Mouse (Mus musculus) bone marrow, adult 2 months (tissue): ENCODE data around the gene R3hdm2. TPM values are rescaled to one million over a fixed set of nuclear protein-coding genes. Genes with fewer than 3 reads are reported as not detected.
A peak's percentile ranks its signal among the peaks of the same experiment; 100 is the strongest.

Experiments used
- H3K27ac ChIP-seq: fragments of 200-500 bp; 2 replicates; pipeline ENCODE4 v1.5.1; 2012; ENCODE audit warnings: low read depth, mild to moderate bottlenecking, control low read depth, inconsistent platforms, low read length; ENCODE audit not compliant: control insufficient read depth, poor library complexity, insufficient read depth
- H3K4me1 ChIP-seq: fragments of 200-500 bp; 2 replicates; pipeline ENCODE4 v1.6.1; 2011; ENCODE audit warnings: low read length; ENCODE audit not compliant: control insufficient read depth, insufficient read depth
- H3K4me3 ChIP-seq: fragments of 200-500 bp; replicated peaks from 2 replicates; pipeline ENCODE3; 2011; ENCODE audit warnings: mild to moderate bottlenecking, low read depth, low read length, control low read depth; ENCODE audit not compliant: control insufficient read depth
- CTCF ChIP-seq: fragments of 200-500 bp; IDR thresholded peaks from 2 replicates; pipeline ENCODE4 v1.5.1; 2011; ENCODE audit warnings: low read length, control low read depth; ENCODE audit not compliant: control insufficient read depth, insufficient read depth
- POLR2A ChIP-seq: fragments of 200-500 bp; IDR thresholded peaks from 2 replicates; pipeline ENCODE4 v1.6.1; 2011; ENCODE audit warnings: low read depth, mild to moderate bottlenecking, control low read depth, low read length, borderline replicate concordance; ENCODE audit not compliant: control insufficient read depth
- WGBS: fragments of 180-500 bp; shearing (Covaris S2); methylation state at CpG from one replicate; pipeline ENCODE4 v1.1.7; 2018; 5-methylcytosine and 5-hydroxymethylcytosine counted together
- polyA plus RNA-seq: library from polyadenylated mRNA; stranded (reverse); fragments of >200 nt; gene quantifications from 2 replicates; pipeline ENCODE4 v1.2.4, GENCODE M21; 2011; ENCODE audit warnings: low replicate concordance; ENCODE audit not compliant: missing spikeins, insufficient read depth, insufficient read length

The R3hdm2 gene
- polyA plus RNA-seq, 1 experiment = 144 TPM

DNA sequence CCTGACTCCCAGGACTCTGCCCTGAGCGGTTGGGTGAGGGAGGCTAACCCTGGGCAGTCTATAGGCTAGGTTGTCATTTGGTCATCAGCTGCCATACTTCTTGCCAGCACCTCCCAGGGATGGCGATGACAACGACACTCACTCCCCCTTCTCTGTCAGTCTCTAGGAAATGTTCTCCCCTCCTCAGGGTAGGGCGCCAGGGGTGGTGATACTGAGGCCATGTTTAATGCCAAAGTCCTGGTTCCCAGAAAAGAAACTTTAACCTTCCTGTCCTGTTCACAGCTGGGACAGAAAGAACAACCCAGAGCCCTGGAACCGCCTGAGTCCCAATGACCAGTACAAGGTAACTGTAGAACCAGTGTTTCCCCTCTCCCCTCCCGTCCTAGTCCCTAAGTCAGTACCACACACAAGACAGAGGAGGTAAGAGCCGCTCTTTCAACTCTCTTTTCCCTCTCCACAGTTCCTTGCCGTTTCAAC is 135.9 kb downstream of the R3hdm2 start:
- TF ChIP-seq POLR2A = no peak
- TF ChIP-seq CTCF = no peak
- no peak overlapping the region for H3K4me3 ChIP-seq
- H3K4me1 ChIP-seq = peaks cover 1% of the 10 kb centered on the region; the same call in 1 of the 2 replicates
- 48% methylated on average over 8 of the region's 8 CpGs for WGBS
- no peak overlapping the region for H3K27ac ChIP-seq

DNA sequence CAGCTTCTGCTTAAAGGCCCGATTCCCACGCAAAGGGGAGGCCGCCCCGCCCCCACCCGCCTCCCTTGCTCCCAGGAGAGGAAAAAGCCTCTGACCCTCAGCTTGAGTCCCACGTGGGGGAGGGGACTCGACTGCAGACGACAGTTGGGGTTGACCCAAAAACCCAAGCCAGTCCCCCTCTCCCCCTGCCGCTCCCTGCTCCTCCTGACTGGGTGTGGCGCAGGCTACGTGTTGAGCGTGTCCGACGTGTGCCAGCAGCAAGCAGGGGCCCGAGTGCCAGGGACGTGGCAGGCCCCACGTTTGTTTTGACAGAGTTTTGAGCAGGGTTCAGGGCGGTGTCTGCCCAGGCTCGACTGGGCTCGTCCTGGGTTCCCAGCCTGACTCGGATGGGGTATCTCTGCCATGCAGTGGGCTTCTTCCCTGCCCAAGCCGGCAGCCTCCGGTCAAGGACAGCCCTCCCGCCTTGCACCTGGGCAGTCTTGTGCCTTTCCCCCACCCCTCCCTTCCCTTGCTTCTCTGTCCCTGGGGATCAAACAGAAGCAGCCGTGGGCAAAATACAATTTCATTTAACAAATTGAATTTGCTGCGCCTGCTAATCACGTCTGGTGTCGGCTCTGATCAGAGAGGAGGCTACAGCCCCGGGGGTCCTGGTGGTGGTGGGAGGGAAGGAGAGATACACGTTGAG is 136.6 kb downstream of the R3hdm2 start:
- 66% methylated on average over 30 of the region's 30 CpGs for WGBS
- peaks cover 1% of the 10 kb centered on the region; the same call in 1 of the 2 replicates for H3K4me1 ChIP-seq
- no peak overlapping the region for H3K4me3 ChIP-seq
- H3K27ac ChIP-seq = no peak overlapping the region
- no peak for TF ChIP-seq POLR2A
- no peak for TF ChIP-seq CTCF

DNA sequence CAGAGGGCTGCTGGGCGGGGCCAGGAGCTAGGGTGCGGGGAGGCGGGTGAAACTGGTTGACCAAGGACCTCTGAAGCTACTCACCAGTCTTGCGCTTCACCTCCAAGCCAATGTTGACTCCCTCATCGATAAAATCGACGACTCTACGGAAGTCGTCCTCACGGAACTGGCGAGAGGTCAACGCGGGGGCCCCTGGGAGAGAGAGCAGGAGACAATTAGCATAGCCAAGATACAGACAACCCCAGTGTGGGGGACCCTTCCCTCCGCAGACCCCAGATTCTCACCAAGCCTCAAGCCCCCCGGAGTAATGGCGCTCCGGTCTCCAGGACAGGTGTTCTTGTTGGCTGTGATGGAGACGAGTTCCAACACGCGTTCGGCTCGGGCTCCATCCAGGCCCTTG is 137.8 kb downstream of the R3hdm2 start:
- WGBS = 92% methylated on average over 22 of the region's 22 CpGs

DNA sequence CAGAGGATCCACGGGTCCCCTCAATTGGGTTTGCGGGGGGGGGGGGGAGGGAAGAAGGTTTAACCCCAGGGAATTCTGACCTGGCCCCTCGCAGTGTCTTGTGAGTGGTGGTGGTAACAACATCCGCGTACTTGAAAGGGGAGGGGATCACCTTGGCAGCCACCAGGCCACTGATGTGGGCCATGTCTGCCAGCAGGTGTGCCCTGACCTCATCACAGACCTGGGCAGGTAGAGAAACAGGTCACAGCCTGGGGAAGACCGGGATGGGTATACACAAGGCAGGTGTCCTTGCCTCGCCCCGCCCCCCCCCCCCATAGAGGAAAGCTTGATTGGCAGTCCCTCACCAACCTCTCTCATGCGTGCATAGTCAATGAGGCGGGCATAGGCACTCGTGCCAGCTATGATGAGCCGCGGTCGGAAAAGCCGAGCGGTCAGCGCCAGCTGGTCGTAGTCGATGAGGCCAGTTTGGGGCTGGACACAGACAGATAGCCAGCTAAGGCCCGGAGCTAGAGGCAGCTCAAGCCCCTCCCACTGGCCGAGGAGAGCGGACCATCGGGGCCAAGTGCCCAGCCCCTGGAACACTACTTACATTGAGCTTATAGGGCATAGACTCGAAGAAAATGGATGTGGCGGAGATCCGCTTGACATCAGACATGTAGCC is 139.0 kb downstream of the R3hdm2 start:
- Histone ChIP-seq H3K27ac (no peak overlapping the region), H3K4me1 (no peaks in the 10 kb centered on the region; the same call in 1 of the 2 replicates), H3K4me3 (no peak overlapping the region)
- 92% methylated on average over 26 of the region's 26 CpGs for WGBS
- no peak for TF ChIP-seq CTCF
- TF ChIP-seq POLR2A = no peak

More for the DNA sequence above, 137.8 kb downstream of the R3hdm2 start:
- H3K27ac ChIP-seq = no peak overlapping the region
- peaks cover 1% of the 10 kb centered on the region; the same call in 1 of the 2 replicates for H3K4me1 ChIP-seq
- H3K4me3 ChIP-seq = no peak overlapping the region
- TF ChIP-seq CTCF = no peak
- no peak for TF ChIP-seq POLR2A

DNA sequence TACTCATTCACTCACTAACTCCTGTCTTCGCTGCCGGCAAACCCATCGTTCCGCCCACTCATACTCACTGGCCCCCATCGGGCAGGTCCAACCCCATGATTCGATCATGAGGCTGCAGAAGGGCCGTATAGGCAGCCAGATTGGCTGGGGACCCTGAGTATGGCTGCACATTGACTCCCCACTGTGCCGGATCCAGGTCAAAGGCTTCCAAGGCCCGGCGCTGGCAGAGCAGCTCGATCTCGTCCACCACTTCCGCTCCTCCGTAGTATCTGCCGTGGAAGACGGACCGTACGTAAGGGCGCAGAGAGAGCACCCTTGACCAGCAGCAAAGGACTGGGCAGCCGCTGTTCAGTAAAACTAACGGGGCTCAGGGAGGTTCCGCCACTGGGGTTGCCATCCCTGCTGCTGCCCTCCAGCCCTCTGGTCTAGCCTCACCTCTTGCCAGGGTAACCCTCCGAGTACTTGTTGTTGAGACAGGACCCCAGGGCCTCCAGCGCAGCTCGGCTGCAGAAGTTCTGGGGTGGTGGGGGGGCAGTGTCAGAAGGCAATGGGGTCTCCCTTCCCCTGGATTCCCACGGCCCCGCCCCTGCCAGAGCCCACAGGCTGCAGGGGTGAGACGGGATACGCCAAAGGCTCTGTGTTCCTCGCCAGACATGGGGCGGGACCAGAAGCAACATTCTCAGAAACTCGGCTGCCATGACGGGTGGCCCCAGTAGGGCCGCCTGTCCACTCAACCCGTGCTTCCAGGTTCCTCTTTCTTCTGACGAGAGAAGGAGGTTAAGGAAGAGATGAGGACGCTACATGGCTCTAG is 140.0 kb downstream of the R3hdm2 start:
- H3K27ac ChIP-seq = no peak overlapping the region
- TF ChIP-seq CTCF (no peak), POLR2A (no peak)
- WGBS = 88% methylated on average over 37 of the region's 37 CpGs
- H3K4me3 ChIP-seq = no peak overlapping the region
- no peaks in the 10 kb centered on the region; the same call in 1 of the 2 replicates for H3K4me1 ChIP-seq

DNA sequence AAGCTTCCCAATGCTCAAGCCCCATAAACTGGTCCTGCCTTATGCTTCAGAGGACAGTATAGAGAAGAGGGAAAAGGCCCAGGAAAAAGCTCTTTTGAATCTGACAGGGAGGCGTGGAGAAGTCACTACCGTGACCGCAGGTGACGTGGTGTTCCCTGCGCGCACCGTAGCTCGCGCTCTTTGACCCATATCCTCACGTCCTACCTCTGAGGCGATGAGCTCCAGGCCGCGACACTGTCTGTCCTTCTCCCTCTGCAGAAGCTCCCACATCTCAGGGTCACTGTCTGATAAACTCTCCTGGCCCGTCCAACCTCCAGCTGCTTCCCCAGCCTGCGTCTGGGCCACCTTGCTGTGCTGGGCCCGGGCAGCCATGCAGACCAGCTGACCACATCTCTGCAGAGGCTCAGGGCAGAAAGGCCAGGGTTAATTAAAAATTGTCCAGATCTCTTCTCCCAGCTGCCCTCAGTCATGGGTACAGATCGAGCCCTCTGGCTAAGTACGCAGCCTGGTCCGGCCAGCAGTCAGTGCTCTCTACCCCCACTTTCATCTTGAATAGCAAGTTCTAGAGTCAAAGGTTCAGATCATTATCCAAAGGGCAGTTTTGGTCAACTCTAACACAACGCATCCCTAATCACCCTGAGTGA is 140.7 kb downstream of the R3hdm2 start:
- no peak overlapping the region for H3K27ac ChIP-seq
- WGBS = 86% methylated on average over 20 of the region's 20 CpGs
- no peaks in the 10 kb centered on the region; the same call in 1 of the 2 replicates for H3K4me1 ChIP-seq
- TF ChIP-seq POLR2A (no peak), CTCF (no peak)
- H3K4me3 ChIP-seq = peak overlapping the region; percentile 9

DNA sequence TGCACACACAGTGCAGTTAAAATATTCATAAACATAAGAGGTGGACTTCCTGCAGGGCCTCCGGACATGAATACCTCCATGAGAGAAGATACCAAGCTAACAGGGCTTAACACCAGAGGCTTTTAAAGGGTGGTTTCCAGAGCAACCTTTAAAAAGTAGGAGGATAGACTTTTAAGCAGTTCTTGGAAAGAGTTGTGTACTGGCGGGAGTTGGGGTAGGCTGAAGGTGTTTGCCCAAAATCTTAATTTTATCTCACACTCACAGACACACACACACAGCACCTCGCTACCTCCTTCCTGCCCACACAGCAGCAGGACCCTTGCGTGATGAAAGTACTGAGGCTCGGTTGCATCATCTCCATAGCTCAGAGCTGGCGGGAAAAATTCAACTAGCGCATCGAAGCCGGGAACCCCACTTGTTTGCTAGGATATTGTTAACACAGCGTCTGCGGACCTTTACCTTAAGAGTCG is 141.5 kb downstream of the R3hdm2 start:
- Histone ChIP-seq H3K4me1 (no peaks in the 10 kb centered on the region; the same call in 1 of the 2 replicates), H3K4me3 (peak overlapping the region; percentile 91), H3K27ac (no peak overlapping the region)
- WGBS = 1% methylated on average over 12 of the region's 12 CpGs
- TF ChIP-seq CTCF = no peak
- no peak for TF ChIP-seq POLR2A

DNA sequence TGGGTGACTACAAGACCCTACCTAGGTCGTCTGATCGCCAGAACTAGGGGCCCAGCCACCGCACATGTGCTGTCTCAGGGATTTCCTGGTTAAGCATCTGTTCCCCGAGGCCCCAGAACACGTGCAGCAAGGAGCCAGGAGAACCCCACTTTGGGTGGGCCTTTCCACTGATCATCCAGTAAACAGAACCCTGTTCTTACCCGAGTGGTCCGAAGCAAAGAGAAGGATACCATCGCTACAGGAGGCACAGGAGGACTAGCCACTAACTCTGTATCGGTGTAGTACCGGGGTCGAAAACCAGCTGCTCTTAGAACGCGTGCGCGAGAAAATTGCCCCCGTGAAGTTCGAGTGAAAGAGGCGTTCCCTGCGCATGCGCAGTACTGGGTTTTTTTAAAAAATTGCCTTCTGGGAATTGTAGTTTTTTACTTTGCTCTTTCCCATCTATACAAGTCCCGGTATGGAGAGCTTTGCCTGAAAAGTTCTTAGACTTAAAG is 142.0 kb downstream of the R3hdm2 start, which contains the start of gene Shmt2:
Shmt2 (minus strand) TSS at position 357 of the 494 bp plus-strand sequence.
- WGBS = 0% methylated on average over 21 of the region's 21 CpGs
- no peaks in the 10 kb centered on the region; the same call in none of the 2 replicates for H3K4me1 ChIP-seq
- TF ChIP-seq POLR2A (no peak), CTCF (no peak)
- peak within 1 kb of the TSS; percentile 91 for H3K4me3 ChIP-seq
- no peak within 1 kb of the TSS for H3K27ac ChIP-seq
